Mouse (Mus musculus) right cerebral cortex, postnatal 25 days (tissue): ENCODE data around the gene Rnase13.

Source experiments
- DNase-seq: peaks from one replicate; pipeline ENCODE4 v3.0.0; 2022

The Rnase13 gene

GRCm38 (mm10) chr14:51871741-51872140 lies 50.8 kb downstream of the Rnase13 start:
- DNase-seq = no peak
